Mouse (Mus musculus) kidney, postnatal 14 days (tissue): ENCODE results near the gene Mepce.
A peak's percentile ranks its signal among the peaks of the same experiment; 100 is the strongest.
"Not testable (repeated sequence)": the region's sequence is repeated elsewhere in the genome, so short reads cannot be mapped to it uniquely, and the experiment has no call there.

Experiments
- DNase-seq: peaks from one replicate; pipeline ENCODE4 v3.0.0; 2022; ENCODE audit warnings: mixed read lengths

Mepce gene

GRCm38 (mm10) chr5:137787151-137787928 is at the start of gene Mepce, which contains the start of gene Zcwpw1:
Mepce (minus strand) TSS chr5:137787655.
Zcwpw1 (plus strand) TSS chr5:137787798.
- DNase-seq, result peak; percentile 96

DNA sequence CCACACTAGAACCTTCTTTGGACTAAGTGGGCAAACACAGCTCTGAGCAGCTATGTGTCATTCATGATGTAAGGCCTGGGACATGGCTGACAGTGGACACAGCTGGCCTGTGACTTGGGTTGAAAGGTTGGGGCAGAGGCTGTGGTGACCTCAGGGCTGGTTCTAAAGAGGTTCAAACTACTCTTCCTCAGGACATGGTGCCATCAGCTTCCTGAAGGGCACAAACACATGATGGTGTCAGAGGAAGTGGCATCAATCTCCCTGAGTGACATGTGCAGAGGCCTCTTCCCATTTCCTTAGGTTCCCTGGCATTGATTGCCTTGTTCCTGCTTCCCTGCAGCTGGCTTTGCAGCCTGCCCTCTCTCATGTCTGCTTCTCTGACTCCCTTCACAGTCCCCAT is 49.7 kb upstream of the Mepce start:
- not testable (repeated sequence) for DNase-seq

DNA sequence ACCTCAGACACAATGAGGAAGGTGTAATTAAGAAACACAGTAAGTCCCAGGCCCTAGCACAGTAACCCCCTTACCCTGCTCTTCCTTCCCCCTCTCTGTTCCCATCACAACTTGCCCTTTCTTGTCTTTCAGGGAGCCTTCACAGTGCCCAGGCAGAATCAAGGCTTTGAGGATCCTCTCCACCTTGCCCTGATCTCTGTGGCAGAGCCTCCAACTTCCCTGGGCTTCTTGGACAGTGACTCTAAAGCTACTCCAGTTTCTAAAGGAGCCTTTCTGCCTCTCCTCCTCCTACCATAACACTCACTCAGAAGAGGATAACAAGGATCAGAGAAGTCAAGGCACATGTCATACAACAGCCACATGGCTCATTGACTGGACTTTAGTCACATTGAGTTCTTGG is 49.2 kb upstream of the Mepce start:
- no peak for DNase-seq

GRCm38 (mm10) chr5:137835966-137836520 is 48.6 kb upstream of the Mepce start, which contains the start of gene Pilra:
Pilra (minus strand) TSS chr5:137836281.
- DNase-seq, result not testable (repeated sequence)

- DNase-seq, result peak; percentile 17
Measured at GRCm38 (mm10) chr5:137833500-137833899, 46.0 kb upstream of the Mepce start.

GRCm38 (mm10) chr5:137831506-137831905 is 44.1 kb upstream of the Mepce start:
- DNase-seq, result no peak

GRCm38 (mm10) chr5:137831106-137831505 is 43.7 kb upstream of the Mepce start:
- no peak for DNase-seq

DNA sequence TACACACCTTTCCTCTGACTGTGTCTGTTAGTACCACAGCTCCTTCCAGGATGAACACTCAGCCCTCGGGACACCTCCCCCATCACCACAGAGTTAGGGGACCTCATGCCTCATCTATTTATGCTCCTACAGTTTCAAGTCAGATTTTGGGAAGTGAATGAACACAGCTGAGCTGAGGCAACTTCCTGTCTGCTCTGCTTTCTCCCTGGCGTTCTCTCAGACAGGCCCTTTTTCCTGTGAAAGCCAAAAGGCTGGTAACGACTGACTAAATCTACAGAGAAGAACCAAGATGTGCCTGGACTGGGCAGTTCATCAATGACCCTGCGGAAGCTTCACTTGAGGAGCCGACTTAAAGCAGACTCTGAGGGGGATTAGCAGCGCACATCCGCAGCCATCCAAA is 42.8 kb upstream of the Mepce start:
- DNase-seq, result no peak

DNA sequence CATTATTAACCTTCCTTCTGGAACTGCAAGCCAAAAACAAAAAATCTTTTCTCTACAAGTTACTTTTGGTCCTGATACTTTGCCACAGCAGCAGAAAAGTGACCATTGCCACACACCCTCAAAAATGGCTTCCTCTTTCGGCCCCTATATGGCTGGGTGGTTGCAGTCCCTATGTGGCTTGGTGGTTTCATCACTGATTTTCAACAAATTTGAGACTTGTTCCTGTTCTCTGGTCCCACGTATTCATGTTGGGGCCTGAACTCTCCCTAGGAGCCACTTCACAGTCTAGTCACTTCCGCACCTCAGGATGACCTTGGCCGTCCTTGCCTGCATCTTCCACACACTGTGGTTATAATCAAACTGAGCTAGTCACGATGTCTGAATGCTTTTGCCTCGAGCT is 41.2 kb upstream of the Mepce start:
- no peak for DNase-seq

- no peak for DNase-seq
Measured at GRCm38 (mm10) chr5:137826421-137826820, 39.0 kb upstream of the Mepce start.

GRCm38 (mm10) chr5:137825971-137826370 is 38.5 kb upstream of the Mepce start:
- no peak for DNase-seq

DNA sequence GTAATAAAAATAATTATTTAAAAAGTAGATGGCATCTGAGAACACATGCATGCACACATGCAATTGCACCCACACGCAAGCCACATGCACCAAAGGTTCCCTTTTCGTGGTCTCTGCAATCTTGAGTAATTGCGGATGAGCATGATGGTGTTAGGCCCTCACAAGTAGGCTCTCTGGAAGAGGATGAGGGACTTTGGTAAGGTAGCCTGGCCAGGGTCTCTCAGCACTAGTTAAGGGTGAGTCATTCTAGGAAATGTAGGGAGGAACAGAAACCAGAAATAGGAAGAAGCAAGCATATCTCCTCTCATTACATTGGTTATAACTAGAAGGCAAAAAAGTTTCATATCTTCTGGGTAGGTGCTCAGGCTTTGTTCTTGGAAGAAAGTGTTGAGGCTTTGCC is 37.6 kb upstream of the Mepce start:
- no peak for DNase-seq

- no peak for DNase-seq
Measured at GRCm38 (mm10) chr5:137823455-137824045, 36.1 kb upstream of the Mepce start.

DNA sequence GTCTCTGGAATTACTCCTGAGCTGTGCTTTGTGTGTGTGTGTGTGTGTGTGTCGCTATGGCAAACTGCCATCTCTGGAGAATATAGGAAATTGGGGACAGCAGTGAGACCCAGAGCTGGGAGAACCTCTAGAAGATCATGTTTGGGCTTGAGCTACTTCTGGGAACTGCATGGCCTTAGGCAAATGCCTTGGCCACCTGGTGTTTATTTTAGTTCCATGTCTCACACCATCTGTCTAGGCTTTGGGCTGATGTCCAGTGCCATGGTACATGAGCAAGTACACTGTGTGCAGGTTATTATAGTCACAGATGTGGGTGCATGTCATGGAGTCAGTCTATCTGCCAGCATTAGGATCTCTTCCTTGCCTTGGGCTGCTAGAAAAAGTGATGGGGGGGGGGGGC is 35.1 kb upstream of the Mepce start:
- DNase-seq, result no peak

DNA sequence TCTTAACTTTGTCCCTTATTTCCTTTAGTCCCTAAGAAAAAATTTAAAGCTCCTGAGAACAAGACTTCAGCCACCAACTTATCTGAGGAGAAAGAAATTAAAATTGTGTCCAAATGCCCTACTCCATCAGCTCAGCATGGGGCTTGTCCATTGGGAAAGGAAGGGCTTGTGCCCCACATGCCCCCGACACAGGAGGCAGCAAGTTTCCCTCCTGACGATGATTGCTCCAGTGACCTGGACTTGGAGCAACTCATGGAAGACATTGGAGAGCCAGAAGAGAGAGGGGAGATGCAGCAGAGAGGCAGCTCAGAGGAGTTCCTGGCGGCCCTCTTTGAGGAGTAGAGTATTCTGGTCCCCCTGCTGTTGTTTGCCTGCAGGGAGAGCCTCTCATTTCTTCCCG is 34.7 kb upstream of the Mepce start:
- DNase-seq, result no peak

DNA sequence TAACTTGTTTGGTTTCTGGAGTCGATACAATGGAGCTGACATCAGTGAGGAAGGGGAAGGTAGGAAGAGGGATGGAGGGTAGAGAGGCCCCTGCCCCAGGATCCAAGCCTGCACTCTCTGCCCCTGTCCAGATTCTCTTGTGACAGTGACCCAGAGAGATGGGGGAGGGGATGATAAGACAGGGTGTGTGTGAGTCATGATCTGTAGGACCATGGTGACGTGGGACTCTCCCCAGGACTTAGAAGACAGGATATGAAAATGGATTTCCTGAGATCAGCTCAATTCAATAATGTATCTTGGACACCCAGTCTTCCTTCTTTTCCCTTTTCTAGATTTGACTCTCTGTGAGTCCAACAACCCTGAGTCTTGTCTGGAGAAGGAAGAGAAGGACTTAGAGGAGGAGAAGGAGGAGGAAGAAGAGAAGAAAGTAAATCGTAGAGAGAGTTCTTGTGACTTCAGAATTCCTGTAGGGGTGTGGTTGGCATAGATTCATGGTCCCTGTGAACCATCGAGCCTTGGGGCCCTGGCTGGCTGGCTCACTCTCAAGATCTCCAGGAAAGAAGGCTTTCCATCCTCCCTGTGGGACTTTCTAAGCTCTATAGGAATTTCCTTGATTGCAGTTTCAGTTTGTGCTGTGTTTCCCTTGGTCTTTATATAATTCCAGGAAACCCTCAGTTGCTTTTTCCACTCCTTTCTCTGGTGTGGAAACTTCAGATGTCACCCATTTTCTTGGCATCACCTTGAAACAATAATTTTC is 30.2 kb upstream of the Mepce start:
- DNase-seq, result no peak

DNA sequence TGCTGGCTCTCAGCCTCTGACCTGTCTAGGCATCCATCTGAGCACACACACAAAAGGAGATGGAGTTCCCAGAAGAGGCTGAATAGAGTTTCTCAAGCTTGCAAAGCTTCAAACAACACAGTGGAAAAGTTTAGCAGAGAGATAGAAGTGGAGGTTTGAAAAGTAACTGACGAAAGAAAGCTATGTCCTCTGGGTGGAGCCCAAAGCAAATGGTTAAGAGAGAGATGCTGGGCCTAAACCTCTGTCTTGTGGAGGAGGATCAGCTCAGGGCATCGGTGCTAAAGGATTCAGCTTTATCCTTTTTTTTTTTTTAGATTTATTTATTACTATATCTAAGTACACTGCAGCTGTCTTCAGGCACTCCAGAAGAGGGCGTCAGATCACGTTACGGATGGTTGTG is 20.9 kb upstream of the Mepce start:
- no peak for DNase-seq

DNA sequence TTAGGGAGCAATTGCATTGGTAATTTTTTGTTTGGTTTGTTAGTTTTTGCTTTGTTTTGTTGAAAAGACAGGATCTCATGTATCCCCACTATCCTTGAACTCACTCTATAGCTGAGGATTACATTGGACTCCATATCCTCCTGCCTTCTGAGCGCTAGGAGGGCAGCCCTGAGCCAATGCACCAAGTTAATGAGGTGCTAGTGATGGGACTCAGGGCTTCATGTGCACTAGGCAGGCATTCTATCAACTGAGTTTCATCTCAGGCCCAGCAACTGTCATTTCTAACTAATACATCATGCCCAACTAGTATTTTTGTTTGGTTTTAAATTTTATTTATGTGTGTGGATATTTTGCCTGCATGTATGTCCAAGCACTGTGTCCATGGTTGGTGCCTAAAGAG is 18.7 kb upstream of the Mepce start:
- DNase-seq, result no peak

DNA sequence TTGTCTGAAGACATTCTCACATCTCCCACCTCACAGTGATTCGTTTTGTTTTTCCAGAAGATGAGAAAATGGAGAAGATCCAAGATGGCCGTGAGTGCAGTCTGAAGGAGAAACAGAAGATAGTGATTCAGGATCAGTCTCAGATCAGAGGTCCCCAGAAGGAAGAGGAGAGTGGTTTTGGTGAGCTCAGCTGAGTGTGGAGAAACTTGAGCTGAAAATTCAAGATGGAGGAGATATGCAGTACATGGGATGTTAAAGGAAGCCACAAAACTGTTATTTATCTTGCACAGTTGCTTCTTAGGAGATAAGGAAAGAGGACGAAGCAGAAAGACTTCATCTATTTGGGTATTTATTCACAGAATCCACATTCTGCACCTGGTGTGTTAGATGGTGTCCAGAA is 13.5 kb upstream of the Mepce start:
- no peak for DNase-seq

- DNase-seq, result no peak
Measured at GRCm38 (mm10) chr5:137796606-137797005, 9.2 kb upstream of the Mepce start.

DNA sequence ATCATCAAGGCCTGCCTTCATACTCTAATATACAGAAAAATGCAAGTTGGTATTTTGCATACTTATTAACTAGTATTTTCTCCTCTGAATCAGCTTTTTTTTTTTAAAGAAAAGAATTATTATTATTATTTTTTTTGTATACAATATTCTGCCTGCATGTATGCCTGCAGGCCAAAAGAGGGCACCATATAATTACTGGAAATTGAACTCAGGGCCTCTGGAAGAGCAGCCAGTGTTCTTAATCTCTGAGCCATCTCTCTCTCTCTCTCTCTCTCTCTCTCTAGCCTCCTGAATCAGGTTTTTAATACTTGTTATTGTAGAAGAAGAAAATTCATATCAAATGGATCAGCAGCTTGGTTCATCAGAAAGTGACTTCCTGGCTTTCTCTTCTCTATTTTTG is 4.1 kb upstream of the Mepce start:
- no peak for DNase-seq

- no peak for DNase-seq
Measured at GRCm38 (mm10) chr5:137788946-137789531, 1.6 kb upstream of the Mepce start.

DNA sequence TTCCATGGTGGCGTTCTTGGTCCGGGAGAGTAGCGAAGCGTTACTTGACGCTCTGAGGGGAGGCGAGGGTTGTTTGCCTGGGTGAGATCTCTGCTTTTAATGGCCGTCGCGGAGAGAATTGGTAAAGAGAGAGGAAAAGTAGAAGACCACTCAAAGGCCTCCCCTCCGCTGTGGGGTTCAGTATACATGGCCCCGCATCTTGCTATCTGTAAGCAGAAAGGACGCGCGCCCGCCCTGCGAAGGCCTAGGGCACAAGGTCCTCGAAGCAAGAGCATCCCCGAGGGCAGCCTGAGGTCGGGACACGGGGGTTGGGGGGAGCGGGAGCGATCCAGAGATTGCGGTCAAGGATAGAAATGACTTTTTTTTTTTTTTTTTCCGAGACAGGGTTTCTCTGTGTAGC is 716 bp upstream of the Mepce start:
- DNase-seq, result no peak
